Mouse (Mus musculus) brain, embryonic 18.5 days (tissue): ENCODE results near the gene Slc22a2.
"Not testable (repeated sequence)": the region's sequence is repeated elsewhere in the genome, so short reads cannot be mapped to it uniquely, and the experiment has no call there.

ENCODE experiments used
- DNase-seq: peaks from one replicate; pipeline ENCODE4 v3.0.0-alpha.2; 2012; ENCODE audit warnings: low read depth, low spot score

The Slc22a2 gene

DNA sequence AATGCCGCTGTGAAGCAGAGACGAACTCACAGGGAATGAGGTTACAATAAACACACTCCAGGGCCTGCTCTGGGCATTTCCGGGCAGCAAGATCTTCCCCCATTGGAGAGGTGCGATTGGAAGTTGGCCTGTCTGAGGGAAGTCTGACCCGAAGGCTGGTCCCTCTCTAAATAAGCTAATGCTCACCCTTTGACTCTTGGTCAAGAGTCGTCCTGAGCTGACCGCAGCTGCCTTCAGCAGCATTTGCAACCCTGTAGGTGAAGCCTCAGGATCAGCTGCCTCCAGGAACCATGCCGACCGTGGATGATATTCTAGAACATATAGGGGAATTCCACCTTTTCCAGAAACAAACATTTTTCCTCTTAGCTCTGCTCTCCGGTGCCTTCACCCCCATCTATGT lies at the start of gene Slc22a2:
Gene Slc22a2, plus strand, starts transcription at position 142 of the 400 bp plus-strand sequence.
- no peak for DNase-seq

DNA sequence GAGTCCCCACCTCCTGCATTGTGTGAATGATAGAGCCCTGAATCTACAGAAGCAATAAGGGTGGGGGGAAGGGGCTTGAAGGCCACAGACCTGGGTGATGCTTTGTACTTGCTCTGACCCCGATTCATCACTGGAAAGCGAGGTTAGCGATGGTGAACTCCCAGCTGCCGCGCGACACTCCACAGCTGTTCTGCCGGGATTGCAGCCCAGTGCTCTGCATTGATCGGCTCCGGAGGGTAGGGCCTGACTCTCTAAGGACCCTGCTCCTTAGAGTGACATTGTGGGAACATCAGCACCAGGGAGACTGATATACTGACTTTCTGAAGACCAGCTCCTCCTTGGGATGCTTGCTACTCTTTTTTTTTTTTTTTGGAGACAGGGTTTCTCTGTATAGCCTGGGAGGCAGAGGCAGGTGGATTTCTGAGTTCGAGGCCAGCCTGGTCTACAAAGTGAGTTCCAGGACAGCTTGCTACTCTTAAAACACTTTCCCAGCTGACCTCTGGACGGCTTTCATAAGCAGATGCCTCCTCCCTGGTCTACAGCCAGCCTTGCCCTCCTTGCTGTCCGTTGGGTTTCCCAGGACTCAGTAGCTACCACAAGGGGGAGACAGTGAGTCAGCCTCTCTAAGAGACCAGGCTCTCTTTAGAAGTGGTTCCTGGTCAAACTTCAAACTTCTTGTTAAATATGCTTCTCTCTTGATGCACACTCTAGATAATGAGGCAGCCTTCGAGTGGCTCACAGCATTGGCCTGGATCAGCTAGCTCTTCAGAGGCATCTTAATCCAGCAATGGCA lies 49.4 kb upstream of the Slc22a2 start:
- no peak for DNase-seq

DNA sequence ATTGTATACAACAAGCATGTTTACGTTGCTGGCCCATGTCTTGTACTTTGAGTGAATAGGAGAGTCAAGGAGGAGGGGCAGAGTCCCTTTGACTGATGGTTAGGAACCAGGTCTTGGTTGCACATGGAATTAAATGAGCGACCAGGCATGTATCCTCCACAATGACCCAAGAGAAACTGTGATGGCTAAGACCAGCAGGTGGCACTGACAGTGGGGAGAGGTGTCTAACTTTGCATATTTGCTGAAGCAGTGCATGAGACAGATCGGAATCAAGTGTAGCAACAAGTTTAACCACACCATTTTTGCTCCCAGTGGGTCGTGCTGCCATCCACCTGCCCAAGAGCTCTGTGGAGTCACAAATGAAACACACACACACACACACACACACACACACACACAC lies 21.7 kb upstream of the Slc22a2 start:
- DNase-seq: no peak

DNA sequence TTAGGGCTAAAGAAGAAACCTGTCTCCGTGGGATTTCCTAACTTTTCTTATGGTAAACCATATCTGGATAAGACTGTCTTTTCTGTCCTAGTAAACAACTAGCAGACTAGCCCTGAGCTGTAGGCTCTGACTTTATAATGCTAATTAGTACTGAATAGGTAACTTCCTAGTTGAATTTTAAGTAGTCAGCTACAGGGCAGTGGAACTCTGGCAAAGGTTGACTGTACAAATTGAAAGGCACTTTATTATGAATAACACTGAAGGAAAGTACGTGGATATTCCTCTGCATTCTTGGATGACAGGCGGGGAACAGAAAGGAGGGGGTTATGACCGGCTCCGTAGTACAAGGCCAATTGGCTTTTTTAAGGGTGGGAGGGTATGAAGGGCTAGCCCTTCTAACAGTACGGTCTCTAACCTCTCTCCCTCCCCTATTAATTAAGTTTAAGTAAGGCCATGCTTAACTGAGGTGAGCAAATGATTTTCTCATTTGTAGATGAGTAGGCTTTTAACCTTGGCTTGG lies 19.4 kb upstream of the Slc22a2 start:
- not testable (repeated sequence) for DNase-seq

DNA sequence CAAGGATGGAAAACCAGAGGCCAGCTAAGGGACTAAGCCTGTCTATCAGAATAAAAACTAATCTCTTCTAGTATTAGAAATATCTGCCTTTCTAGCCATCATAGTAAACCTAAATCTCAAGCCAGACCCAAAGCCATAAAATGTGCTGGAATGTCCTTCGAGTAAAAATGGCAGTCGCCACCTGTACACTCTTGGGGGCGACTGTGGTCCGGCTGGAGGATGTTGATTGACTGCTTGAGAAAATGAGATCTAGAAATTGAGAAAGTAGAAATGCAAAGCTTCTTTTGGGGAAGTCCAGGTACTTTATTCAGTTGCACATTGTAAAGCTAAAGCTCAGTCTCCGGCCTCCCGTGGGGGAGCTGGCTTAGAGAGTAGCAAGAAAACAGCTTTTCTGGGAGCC lies 18.5 kb upstream of the Slc22a2 start:
- DNase-seq: no peak

DNA sequence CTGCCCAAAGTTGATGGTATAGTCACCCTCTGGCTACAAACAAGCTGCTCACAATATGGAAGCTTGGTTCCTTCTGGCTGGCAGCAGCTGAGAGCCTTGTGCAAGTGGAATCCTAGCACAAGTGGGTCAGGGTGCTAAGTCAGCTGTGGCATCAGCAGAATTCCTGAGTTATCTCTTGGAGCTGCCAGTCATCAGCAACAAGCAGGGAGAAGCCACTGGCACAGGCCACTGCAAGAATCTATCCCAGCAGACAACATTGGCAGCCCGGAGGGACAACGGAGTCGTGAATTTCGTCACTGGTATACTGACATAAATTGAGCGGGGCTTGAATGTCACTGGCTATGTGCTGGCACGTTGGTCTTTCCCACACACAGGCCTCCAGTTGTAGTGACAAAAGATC lies 12.6 kb upstream of the Slc22a2 start:
- no peak for DNase-seq

DNA sequence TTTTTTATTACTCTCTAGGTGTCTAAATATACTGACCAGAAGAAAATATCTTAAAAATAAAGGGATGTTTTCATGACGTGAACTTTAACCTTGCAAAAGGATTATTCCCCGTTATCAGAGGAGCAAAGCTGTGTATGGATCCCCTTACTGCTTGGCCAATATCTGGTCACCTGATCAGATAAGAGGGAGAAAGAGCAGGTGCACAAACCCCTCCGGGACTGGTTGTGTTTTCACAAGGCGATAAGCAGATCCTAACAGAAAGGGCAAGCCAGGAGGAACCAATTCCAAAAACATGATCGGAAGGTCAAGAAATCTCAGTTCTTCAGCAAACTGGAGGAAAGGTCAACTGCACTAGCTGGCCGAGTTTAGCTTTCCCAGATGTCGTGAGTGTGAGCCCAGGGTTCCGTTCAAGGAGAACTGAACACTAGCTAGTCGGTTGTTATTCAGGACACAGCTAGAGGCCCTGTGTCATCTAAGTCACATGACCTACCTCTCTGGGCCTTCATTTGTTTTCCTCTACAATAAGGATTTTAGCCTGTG lies 11.9 kb upstream of the Slc22a2 start:
- DNase-seq: no peak

DNA sequence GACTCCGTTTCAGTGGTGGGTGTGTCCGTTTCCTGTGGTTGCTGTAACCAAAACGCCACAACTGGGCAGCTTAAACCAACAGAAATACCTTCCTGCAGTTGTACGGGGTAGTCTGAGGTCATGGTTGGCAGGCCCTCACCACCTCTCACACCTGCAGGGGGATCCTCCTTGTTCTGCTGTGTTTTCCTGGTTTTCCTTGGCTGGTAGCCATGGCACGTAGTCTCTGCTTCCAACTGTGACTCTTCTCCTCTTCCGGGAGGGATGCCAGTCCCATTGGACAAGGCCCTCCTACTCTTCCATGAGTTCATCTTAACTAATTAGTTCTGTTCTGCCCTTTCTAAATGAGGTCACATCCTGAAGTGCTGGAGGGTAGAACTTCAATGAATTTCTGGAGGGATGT lies 8.5 kb upstream of the Slc22a2 start:
- DNase-seq: no peak

DNA sequence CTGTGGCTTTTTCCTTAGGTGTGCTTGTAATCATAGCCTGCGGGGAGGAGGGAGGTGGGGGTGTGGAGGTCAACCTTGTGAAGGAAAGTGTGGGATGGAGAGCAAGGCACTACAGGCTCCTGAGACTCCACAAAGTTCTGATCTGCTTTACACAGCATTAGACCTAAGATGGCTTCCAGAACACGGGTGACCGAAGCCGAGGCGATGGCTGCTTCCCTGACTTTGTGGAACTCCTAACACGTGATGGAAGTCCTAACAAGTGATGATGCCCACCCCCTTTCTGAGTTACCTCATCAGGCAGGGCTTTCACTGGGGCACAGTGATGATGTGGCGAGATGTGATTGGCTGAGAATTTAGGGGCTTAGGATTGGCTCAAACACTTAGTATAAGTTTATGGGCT lies 6.8 kb upstream of the Slc22a2 start:
- no peak for DNase-seq

DNA sequence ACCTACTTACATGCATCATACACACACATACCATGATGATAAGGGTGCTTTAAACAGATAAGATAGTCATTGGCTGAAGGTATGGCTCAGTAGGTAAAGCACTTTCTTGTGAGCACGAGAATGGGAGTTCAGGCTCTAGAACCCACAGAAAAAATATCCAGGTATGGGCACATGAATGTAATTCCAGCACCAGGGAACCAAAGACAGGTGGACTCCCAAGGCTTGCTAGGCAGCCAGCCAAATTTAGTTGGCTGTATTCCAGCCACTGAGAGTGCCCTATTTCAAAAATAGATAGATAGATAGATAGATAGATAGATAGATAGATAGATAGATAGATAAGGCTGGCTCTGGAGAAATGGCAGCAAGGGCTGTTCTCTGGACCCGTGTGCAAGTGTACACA lies 1.4 kb downstream of the Slc22a2 start:
- DNase-seq: no peak

DNA sequence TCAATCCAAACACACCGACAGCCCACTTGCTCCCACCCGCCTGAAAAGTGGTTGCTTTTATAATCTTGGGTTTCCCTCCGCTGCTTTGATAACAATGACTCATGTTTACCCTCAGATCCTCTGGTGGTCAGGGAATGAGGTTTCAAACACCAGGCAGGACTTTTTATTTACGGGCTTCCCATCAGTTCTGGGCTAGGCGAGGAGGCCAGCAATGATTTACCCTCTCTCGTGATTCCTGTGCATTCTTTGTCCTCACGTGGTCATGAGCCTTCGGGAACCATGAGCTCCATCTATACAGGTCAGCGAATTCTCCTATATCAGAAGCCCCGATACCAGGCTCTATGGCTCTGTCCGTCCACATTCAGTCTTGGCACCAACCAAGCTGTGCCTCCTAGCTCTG lies 3.0 kb downstream of the Slc22a2 start:
- no peak for DNase-seq

DNA sequence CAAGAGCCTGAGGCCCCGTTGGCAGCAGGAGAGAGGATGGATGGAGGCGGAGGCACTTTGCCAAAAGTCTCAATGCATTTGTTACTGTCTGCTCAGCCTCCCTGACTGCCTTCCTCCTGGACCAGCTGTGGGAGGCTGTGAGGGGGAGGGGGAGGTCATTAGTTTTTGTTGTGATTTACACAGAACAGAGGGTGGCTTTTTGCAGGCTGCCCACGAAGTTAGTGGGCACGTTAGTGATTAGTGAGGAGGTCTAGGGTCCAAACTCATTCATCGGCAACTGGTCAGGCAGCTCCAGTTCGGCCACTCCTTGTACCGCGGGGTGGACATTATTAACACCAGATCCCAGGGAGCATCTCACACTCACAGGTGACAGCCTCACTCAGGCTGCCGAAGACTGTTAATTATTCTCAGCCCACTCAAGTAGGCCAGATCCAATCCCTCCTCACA lies 4.9 kb downstream of the Slc22a2 start:
- peak; percentile 3 for DNase-seq

DNA sequence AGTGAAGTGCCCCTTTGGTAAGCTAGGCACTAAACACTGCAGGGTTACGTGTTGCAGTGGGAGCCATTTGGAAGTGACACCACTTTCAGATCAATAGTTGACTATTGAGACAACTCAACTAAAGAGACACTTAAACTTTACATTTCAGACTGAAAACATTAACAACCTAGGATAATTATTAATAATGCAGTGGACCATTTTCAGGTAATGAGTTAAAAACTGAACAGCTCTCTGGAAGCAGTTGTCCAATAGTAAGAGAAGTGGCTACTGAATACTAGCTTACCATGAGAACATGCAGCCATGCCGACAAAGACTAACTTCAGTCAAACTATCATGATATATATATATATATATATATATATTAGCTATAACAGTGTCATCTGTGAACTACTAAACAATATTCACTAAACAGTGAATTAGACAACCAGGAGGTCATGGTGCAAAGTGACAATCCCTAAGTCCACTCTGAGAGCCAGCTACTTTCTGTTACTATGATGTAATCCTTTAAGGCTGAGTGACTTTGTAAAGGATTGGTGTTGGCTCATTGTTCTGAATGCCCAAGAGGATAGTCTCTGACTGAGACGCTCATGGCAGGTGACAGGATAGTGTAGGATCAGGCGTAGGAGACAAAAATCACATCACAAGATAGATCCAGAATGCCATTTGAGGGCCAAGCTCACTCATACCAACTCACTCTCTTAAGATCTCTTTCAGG lies 7.1 kb downstream of the Slc22a2 start:
- DNase-seq: no peak

DNA sequence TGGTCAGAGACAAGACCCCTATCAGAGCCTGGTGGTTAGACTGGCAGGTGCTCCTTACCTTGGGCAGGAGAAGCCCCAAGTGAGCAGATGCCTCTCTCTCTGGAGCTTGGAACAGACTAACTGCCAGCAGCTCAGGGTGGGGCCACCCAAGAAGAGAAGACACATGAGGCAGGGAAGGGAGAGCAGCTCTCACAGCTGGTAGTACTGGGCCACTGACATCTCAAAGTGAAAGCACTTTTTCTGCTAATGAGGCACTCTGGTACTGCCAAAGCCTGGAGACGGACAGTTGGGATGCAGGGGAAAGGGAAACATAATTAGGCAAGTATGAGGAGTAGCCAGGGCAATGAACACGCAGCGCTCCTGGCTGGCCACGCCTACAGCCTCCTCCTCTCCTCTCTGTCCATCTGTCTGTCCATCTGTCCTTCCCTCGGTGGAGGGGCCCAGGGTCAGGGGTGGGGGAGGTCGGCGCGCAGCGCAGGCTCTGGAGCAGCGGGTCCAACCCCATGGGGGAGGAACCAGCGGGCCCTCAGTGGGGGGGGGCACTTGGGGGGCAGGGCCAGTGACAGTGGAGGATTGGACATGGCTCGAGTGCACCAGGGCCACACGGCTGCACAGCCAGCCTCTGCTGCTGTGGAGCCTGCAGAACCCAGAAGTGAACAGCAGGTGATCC lies 12.0 kb downstream of the Slc22a2 start:
- DNase-seq: no peak

DNA sequence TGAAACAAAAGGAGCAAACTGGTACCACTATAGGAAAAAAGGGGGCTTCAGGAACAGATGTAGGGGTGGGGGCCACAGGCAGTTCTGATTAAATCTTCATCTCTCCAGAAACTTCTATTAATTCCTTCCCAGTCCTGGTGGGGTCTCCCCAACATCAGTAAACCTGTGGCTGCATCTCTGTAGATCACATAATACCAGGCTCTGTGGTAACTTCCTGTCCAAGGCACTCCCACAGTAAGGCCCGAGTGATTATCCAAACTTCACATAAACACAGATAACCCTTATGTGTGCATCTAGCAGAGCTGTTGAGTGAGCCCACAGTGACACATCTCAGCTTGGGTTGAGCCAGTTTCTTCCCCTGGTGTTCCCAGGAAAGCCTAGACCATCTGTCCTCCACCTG lies 22.7 kb downstream of the Slc22a2 start:
- no peak for DNase-seq

DNA sequence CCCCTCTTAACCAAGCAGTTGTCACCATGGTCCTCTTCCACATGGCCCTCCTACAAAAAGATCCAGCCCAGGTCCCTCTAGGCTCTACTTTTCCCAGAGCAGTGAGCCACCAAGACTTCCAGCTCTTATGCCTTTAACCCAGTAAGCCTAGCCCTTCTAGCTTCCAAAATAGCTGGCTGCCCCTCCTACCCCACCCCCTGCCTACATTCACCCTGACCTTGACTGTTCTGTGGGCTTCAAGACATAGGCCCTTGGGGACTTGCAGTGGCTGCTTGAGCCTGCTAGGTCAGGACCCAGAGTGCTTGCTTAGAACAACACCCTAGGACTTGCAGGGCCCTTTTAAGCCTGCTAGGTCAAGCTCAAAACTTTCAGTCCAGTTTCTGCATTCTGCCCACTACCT lies 23.3 kb downstream of the Slc22a2 start:
- no peak for DNase-seq

DNA sequence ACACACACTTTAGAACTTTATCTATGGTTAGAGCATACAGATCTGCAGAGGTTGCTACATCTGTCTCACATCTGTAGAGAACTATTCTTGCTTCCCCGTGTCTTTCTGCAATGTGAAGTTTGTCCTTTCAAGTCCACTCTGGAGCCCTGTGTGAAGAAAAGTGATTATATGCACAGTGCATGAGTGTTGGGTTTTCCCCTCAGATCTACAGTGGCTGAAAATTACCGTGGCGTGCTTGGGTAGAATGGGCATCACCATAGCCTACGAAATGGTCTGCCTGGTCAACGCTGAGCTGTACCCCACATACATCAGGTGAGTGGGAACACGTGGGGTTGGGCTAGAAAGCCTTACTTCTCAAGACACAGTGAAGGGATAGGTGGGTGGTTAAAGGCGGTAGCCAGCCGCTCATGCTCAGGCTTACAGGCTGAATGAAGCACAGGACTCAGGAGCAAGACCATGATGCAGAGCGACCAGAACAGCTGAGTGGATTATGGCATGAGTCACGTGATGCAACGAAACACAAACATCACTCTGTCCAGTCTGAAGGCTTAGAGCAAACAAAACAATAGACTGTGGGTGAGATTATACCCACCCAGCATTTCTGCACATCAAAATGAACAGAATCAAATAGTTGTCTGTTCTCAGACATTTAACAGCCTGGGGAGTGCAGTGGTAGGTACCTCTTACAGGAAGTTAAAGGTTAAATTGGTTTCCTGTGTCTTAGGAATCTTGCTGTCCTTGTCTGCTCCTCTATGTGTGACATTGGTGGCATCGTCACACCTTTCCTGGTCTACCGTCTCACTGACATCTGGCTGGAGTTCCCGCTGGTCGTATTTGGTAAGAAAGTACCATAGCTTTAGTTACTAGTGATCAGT lies 30.8 kb downstream of the Slc22a2 start:
- DNase-seq: no peak

DNA sequence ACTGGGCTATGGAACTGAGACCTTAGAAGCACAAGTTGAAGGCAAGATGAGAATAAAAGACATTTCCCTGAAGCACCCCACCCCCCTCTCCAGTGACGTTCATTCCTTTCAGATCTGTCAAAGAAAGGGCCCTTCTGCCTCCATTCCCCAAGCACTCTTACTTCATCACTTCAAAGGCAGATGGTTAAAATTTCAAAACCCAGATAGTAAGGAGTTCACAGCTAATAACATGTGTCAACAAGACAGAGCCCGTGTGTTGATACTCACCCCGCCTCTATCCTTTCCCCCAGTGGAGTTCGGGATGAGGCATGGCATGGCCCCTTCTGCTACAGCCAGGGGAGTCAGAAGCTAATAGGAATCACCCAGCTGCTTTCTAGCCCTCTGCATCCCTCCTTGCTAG lies 31.5 kb downstream of the Slc22a2 start:
- no peak for DNase-seq

DNA sequence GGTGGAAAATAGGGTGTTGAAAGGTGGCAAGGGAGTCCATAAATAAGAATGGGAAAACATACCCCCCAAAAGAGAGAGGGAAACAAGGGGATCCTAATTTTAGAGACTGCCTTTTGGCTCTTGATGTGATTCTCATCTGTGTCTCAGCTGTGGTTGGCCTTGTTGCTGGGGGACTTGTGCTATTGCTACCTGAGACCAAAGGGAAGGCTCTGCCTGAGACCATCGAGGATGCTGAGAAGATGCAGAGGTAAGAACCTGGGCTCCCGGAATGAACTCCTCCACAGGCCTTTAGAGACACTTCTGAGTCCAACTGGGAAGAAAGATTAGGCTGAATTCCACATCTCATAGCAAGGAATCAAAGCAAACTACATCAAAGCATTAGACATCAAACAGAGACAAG lies 35.7 kb downstream of the Slc22a2 start:
- no peak for DNase-seq

DNA sequence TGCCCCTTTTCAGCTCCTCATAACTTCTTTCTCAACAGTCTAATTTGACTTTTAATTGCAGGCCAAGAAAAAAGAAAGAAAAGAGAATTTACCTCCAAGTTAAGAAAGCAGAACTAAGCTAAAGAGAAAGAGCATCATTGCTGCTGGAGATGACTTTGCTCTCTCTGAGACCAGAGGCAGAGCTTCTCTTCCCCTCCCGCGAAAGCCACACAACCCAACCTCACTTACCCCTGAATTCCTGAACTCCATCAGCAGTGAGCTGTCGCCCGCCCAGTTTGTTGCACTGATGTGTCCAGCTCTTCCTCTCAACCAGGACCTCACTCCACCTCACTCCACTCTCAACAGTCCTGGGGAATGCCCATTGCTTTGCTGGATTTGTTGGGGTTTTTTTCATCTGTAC lies 44.1 kb downstream of the Slc22a2 start:
- DNase-seq: no peak
